Mouse (Mus musculus) C2C12 (cell line): Measurements from ENCODE around the gene Gabpb1.

Source experiments
- CTCF ChIP-seq: IDR thresholded peaks from one replicate; pipeline ENCODE4 v1.5.1; 2011; ENCODE audit not compliant: control insufficient read depth, insufficient read depth, insufficient read length
- FOSL1 ChIP-seq: IDR thresholded peaks from one replicate; pipeline ENCODE4 v1.8.0; 2011; ENCODE audit warnings: mild to moderate bottlenecking, low read length; ENCODE audit not compliant: poor library complexity, insufficient read depth, severe bottlenecking
- MAX ChIP-seq: IDR thresholded peaks from one replicate; pipeline ENCODE4 v1.6.1; 2011; ENCODE audit warnings: mild to moderate bottlenecking, control low read depth
- MYOD1 ChIP-seq: IDR thresholded peaks from one replicate; pipeline ENCODE4 v1.6.1; 2011; ENCODE audit warnings: low read depth; ENCODE audit not compliant: control insufficient read depth, insufficient read length
- MYOG ChIP-seq: IDR thresholded peaks from one replicate; pipeline ENCODE4 v1.6.1; 2011; ENCODE audit not compliant: control insufficient read depth, insufficient read length; ENCODE audit errors: extremely low read depth
- USF1 ChIP-seq: IDR thresholded peaks from one replicate; pipeline ENCODE4 v1.6.1; 2011; ENCODE audit warnings: low read depth, mild to moderate bottlenecking, control low read depth, moderate library complexity

DNA sequence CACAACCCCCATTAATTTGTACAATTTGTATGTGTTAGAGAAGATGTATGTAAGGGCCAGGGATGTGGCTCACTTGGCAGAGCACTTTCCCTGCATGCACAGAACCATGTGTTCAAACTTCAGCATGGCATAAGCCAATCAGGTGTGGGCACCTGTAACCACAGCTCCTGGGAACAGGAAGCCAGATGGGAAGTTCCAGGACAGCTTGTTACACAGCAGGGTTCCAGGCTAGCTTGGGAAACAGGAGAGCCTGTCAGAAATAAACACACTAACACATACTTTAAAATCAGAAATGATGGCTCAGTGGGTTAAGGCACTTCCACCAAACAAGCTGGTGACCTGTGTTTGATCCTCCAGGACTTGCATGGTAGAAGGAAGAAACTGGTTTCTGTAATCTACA is 53.0 kb downstream of the Gabpb1 start:
- TF ChIP-seq MAX (no peak), CTCF (no peak), MYOG (no peak), USF1 (no peak), MYOD1 (no peak), FOSL1 (no peak)
